Comparison of ENCODE assay signal across 16 mouse cellular contexts in genomic region chr5:45198408-45198807, GRCm38 (mm10).
"Had no signal": no experiment of that assay in that cellular context is flagged by ENCODE, and none has a peak within 500 bp of the region (broad histone marks: within the 10 kb centered on the region; RNA-seq: fewer than 3 reads in every experiment).

No protein-coding gene starts in this region.

- DNase-seq: retina, postnatal 1 day; right cerebral cortex, adult 18-20 months; right cerebral cortex, postnatal 14 days; right cerebral cortex, postnatal 25 days; right cerebral cortex, postnatal 4 days; spleen, adult 18-20 months; thymus, adult 18-20 months; thymus, adult 2 months; thymus, postnatal 14 days; thymus, postnatal 25 days; thymus, postnatal 36 days; thymus, postnatal 4 days had no signal

- H3K4me3 ChIP-seq: neural tube, embryonic 13.5 days; neural tube, embryonic 15.5 days; stomach, embryonic 15.5 days had no signal

- H3K4me1 ChIP-seq: neural tube, embryonic 13.5 days; neural tube, embryonic 15.5 days; stomach, embryonic 15.5 days had no signal

- H3K27me3 ChIP-seq: neural tube, embryonic 13.5 days; neural tube, embryonic 15.5 days; stomach, embryonic 15.5 days had no signal

- H3K36me3 ChIP-seq: neural tube, embryonic 13.5 days; neural tube, embryonic 15.5 days; stomach, embryonic 15.5 days had no signal

- H3K9me3 ChIP-seq: neural tube, embryonic 13.5 days; neural tube, embryonic 15.5 days; stomach, embryonic 15.5 days had no signal

- H3K27ac ChIP-seq: neural tube, embryonic 13.5 days; neural tube, embryonic 15.5 days; stomach, embryonic 15.5 days; stomach, postnatal 0 days had no signal

- H3K9ac ChIP-seq: neural tube, embryonic 13.5 days; neural tube, embryonic 15.5 days; stomach, embryonic 15.5 days had no signal
